Mouse (Mus musculus): ENCODE data around the gene Loxl3.

GRCm38 (mm10) chr6:83074979-83075378 is 41.0 kb downstream of the Loxl3 start:
- no peak for TF ChIP-seq POLR2A (IDR thresholded peaks at IDR 0.05; ENCODE audit: borderline replicate concordance, low read depth, low read length)
- TF ChIP-seq CTCF (IDR thresholded peaks at IDR 0.05; ENCODE audit: low read depth, low read length), result no peak
